Mouse (Mus musculus) heart, postnatal 0 days (tissue): ENCODE data around the gene Nkx1-1. TPM values are rescaled to one million over a fixed set of nuclear protein-coding genes. Genes with fewer than 3 reads are reported as not detected.
A peak's percentile ranks its signal among the peaks of the same experiment; 100 is the strongest.

Source experiments
- ATAC-seq: fragments of 200-750 bp; cut with Nextera tagmentation; 2 replicates; pipeline ENCODE4 v1.8.0; 2017; ENCODE audit warnings: low read depth, moderate number of reproducible peaks, moderate library complexity; ENCODE audit not compliant: insufficient read depth
- DNase-seq: peaks from one replicate; pipeline ENCODE4 v3.0.0-alpha.2; 2016; ENCODE audit warnings: low spot score
- H3K27ac ChIP-seq: fragments of 300-500 bp; sonication (generic); 2 replicates; pipeline ENCODE4 v1.5.1; 2014; ENCODE audit warnings: low read depth, mild to moderate bottlenecking
- H3K27me3 ChIP-seq: fragments of 300-500 bp; sonication (generic); 2 replicates; pipeline ENCODE4 v1.6.1; 2014; ENCODE audit warnings: low read length, mixed read lengths; ENCODE audit not compliant: control insufficient read depth, insufficient read depth
- H3K36me3 ChIP-seq: fragments of 300-500 bp; sonication (generic); replicated peaks from 2 replicates; pipeline ENCODE4 v1.6.1; 2014; ENCODE audit warnings: low read length, mixed read lengths; ENCODE audit not compliant: control insufficient read depth, insufficient read depth
- H3K4me1 ChIP-seq: fragments of 300-500 bp; sonication (generic); 2 replicates; pipeline ENCODE4 v1.6.1; 2014; ENCODE audit warnings: antibody characterized with exemption; ENCODE audit not compliant: control insufficient read depth, insufficient read depth
- H3K4me2 ChIP-seq: fragments of 300-500 bp; sonication (generic); 2 replicates; pipeline ENCODE4 v1.6.1; 2014; ENCODE audit warnings: low read depth, mild to moderate bottlenecking, low read length, moderate library complexity
- H3K4me3 ChIP-seq: fragments of 300-500 bp; sonication (generic); 2 replicates; pipeline ENCODE4 v1.5.1; 2014; ENCODE audit warnings: low read depth, low read length
- H3K9ac ChIP-seq: fragments of 300-500 bp; sonication (generic); replicated peaks from 2 replicates; pipeline ENCODE4 v1.6.1; 2014; ENCODE audit warnings: low read depth, low read length, mixed read lengths
- H3K9me3 ChIP-seq: fragments of 300-500 bp; sonication (generic); replicated peaks from 2 replicates; pipeline ENCODE4 v1.6.1; 2016; ENCODE audit warnings: low read length; ENCODE audit not compliant: control insufficient read depth
- CTCF ChIP-seq: IDR thresholded peaks from 2 replicates; pipeline ENCODE4 v1.5.1; 2016; ENCODE audit warnings: antibody characterized with exemption, control low read depth, low read depth
- EP300 ChIP-seq: IDR thresholded peaks from 2 replicates; pipeline ENCODE4 v1.6.1; 2016; ENCODE audit warnings: antibody characterized with exemption, low read depth
- WGBS: fragments of 180-500 bp; shearing (Covaris S2); extraction: QIAGEN DNeasy Blood & Tissue Kit; methylation state at CpG from one replicate; pipeline ENCODE4 v1.1.7; 2014; 5-methylcytosine and 5-hydroxymethylcytosine counted together
- polyA plus RNA-seq: library from polyadenylated mRNA; unstranded; fragments of >200 nt; fragmentation: Nextera tagmentation; extraction: Ambion mirVana; gene quantifications from 2 replicates; pipeline ENCODE4 v1.2.1, GENCODE M21; 2015
- total RNA-seq: library from RNA; depleted of rRNA; stranded (reverse); fragments of >200 nt; gene quantifications from 2 replicates; pipeline ENCODE4 v1.2.3, GENCODE M21; 2014; ENCODE audit warnings: low replicate concordance; rRNA removed

The Nkx1-1 gene
- total RNA-seq (not detected in 2 replicates), polyA plus RNA-seq (not detected in 2 replicates)

GRCm38 (mm10) chr5:33433201-33434138 lies at the start of gene Nkx1-1:
Gene Nkx1-1, minus strand, starts transcription at chr5:33433976.
- Histone ChIP-seq H3K27ac (no peak within 1 kb of the TSS), H3K4me1 (peaks cover 10% of the 10 kb centered on the region; the same call in 1 of the 2 replicates), H3K4me3 (peak within 1 kb of the TSS; percentile 32), H3K9ac (no peak within 1 kb of the TSS), H3K9me3 (no peaks in the 10 kb centered on the region), H3K36me3 (no peaks in the 10 kb centered on the region), H3K4me2 (peak within 1 kb of the TSS; percentile 38), H3K27me3 (peaks cover 96% of the 10 kb centered on the region)
- no peak for DNase-seq
- TF ChIP-seq CTCF (no peak), EP300 (no peak)
- ATAC-seq, result no peak
- WGBS, result under 1% methylated on average over 86 of the region's 90 CpGs

- Histone ChIP-seq H3K9me3 (no peaks in the 10 kb centered on the region), H3K4me2 (no peak overlapping the region), H3K27ac (no peak overlapping the region), H3K9ac (no peak overlapping the region), H3K4me1 (peaks cover 9% of the 10 kb centered on the region; the same call in 1 of the 2 replicates), H3K36me3 (no peaks in the 10 kb centered on the region), H3K4me3 (no peak overlapping the region), H3K27me3 (no peaks in the 10 kb centered on the region)
- WGBS, result 27% methylated on average over 7 of the region's 7 CpGs
- ATAC-seq (no peak), DNase-seq (no peak)
- TF ChIP-seq CTCF (no peak), EP300 (no peak)
These were observed 47.5 kb upstream of the Nkx1-1 start for GRCm38 (mm10) chr5:33481318-33481685.

- H3K27me3 ChIP-seq, result no peaks in the 10 kb centered on the region
- peaks cover 8% of the 10 kb centered on the region; the same call in 1 of the 2 replicates for H3K4me1 ChIP-seq
- no peak overlapping the region for H3K4me2 ChIP-seq
- no peaks in the 10 kb centered on the region for H3K36me3 ChIP-seq
- WGBS, result 67% methylated on average over 26 of the region's 26 CpGs
- TF ChIP-seq CTCF (no peak), EP300 (no peak)
- H3K9me3 ChIP-seq, result no peaks in the 10 kb centered on the region
- ATAC-seq (no peak), DNase-seq (no peak)
- no peak overlapping the region for H3K9ac ChIP-seq
- no peak overlapping the region for H3K27ac ChIP-seq
- H3K4me3 ChIP-seq, result no peak overlapping the region
These were observed 47.0 kb upstream of the Nkx1-1 start for GRCm38 (mm10) chr5:33480582-33481317.

GRCm38 (mm10) chr5:33465464-33465863 lies 31.7 kb upstream of the Nkx1-1 start:
- no peak overlapping the region for H3K27ac ChIP-seq
- H3K4me3 ChIP-seq, result no peak overlapping the region
- H3K4me2 ChIP-seq, result no peak overlapping the region
- no peak overlapping the region for H3K9ac ChIP-seq
- DNase-seq (no peak), ATAC-seq (no peak)
- TF ChIP-seq EP300, result no peak
- TF ChIP-seq CTCF, result no peak
- no peaks in the 10 kb centered on the region for H3K36me3 ChIP-seq
- no peaks in the 10 kb centered on the region for H3K9me3 ChIP-seq
- 72% methylated on average over 11 of the region's 11 CpGs for WGBS
- H3K27me3 ChIP-seq, result 0 out of 2 replicates have a peak, but pooled peaks cover 13% of the 10 kb centered on the region
- H3K4me1 ChIP-seq, result no peaks in the 10 kb centered on the region

GRCm38 (mm10) chr5:33464390-33464789 lies 30.6 kb upstream of the Nkx1-1 start:
- H3K9me3 ChIP-seq, result no peaks in the 10 kb centered on the region
- no peaks in the 10 kb centered on the region for H3K4me1 ChIP-seq
- no peak overlapping the region for H3K4me2 ChIP-seq
- WGBS, result 66% methylated on average over 7 of the region's 7 CpGs
- TF ChIP-seq EP300 (no peak), CTCF (no peak)
- ATAC-seq, result no peak
- DNase-seq, result no peak
- H3K9ac ChIP-seq, result no peak overlapping the region
- H3K4me3 ChIP-seq, result no peak overlapping the region
- 0 out of 2 replicates have a peak, but pooled peaks cover 13% of the 10 kb centered on the region for H3K27me3 ChIP-seq
- no peaks in the 10 kb centered on the region for H3K36me3 ChIP-seq
- no peak overlapping the region for H3K27ac ChIP-seq
